Mouse (Mus musculus): ENCODE results near the gene Ccdc6. TPM values are rescaled to one million over a fixed set of nuclear protein-coding genes. Genes with fewer than 3 reads are reported as not detected.
A peak's percentile ranks its signal among the peaks of the same experiment; 100 is the strongest.
"Not testable (repeated sequence)": the region's sequence is repeated elsewhere in the genome, so short reads cannot be mapped to it uniquely, and the experiment has no call there.

Ccdc6 gene
- polyA plus RNA-seq, 1 experiment from 2014 or later, result 8.9 TPM

DNA sequence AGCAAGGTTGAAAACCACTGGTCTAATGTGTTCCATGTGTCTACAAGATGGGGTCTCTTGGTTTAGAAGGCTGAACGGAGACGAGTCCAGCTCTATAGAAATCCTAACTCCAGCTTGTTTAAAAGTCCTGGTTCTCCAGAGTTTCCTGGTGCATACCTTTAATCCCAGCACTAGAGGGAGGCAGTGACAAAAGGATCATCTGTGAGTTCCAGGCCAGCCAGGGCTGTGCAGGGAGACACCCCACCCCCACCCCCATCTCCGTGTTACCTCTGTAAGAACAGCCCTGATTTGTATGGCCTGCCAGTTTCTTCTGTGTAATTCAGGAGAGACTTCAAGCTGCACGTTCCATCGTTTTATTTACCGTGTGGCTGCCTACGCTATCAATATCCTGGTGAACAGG lies 98.9 kb downstream of the Ccdc6 start:
- H3K4me3 ChIP-seq (replicated peaks), result no peak overlapping the region
- peak overlapping the region; percentile 5; the same call in 1 of the 2 replicates for H3K4me2 ChIP-seq
- H3K9me3 ChIP-seq (replicated peaks), result no peaks in the 10 kb centered on the region
- H3K36me3 ChIP-seq, result peaks cover 19% of the 10 kb centered on the region
- no peak overlapping the region for H3K9ac ChIP-seq
- peak overlapping the region; percentile 44; the same call in 1 of the 2 replicates for H3K27ac ChIP-seq
- H3K4me1 ChIP-seq (replicated peaks), result peaks cover 21% of the 10 kb centered on the region
- ATAC-seq (ENCODE audit: low read depth) (peak; percentile 57), DNase-seq (no peak)
- H3K27me3 ChIP-seq, result no peaks in the 10 kb centered on the region
- WGBS (ENCODE audit: insufficient replicate concordance), result 39% methylated on average over 7 of the region's 7 CpGs

DNA sequence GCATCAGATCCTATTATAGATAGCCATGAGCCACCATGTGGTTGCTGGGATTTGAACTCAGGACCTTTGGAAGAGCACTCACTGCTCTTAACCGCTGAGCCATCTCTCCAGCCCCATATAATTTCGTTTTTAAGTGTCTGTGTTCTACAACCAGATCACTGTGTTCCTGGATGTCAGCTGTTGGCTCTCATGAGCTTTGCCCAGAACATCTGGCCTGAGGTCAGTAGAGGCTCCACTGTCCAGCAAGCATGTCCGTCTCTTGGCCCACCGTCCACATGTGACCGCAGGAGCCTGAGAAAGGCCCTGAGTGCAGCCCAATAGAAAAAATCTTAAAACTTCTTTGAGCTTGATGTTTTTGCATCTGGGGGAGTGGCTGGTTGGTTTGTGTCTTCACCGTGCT lies 99.7 kb downstream of the Ccdc6 start:
- Histone ChIP-seq H3K27ac (no peak overlapping the region), H3K36me3 (peaks cover 13% of the 10 kb centered on the region), H3K4me1 (replicated peaks) (peaks cover 21% of the 10 kb centered on the region), H3K4me3 (replicated peaks) (no peak overlapping the region), H3K4me2 (no peak overlapping the region), H3K27me3 (no peaks in the 10 kb centered on the region), H3K9ac (no peak overlapping the region), H3K9me3 (replicated peaks) (no peaks in the 10 kb centered on the region)
- no peak for ATAC-seq (ENCODE audit: low read depth)
- no peak for DNase-seq
- 80% methylated on average over 6 of the region's 6 CpGs for WGBS (ENCODE audit: insufficient replicate concordance)

DNA sequence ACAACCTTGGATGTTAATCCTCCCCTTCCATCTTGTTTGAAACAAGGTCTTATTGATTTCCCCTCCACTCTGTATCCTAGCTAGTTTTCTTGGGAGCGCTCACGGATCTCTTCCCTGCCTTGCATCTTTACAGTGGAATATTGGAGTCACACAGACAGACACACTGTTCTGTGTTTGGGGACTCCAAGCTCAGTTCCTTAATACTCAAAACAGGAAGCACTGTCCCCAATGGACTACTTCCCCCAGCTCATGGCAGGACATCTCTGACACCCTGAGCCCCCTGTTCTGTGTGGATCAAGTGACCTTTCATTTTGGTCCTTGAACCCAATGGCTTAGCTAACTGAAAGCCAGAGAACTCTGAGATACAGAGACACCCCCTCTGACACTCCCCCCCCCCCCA lies 100.7 kb downstream of the Ccdc6 start:
- H3K4me3 ChIP-seq (replicated peaks), result no peak overlapping the region
- peaks cover 7% of the 10 kb centered on the region for H3K36me3 ChIP-seq
- peaks cover 21% of the 10 kb centered on the region for H3K4me1 ChIP-seq (replicated peaks)
- WGBS (ENCODE audit: insufficient replicate concordance), result 71% methylated on average over 2 of the region's 2 CpGs
- ATAC-seq (ENCODE audit: low read depth), result no peak
- H3K9me3 ChIP-seq (replicated peaks), result no peaks in the 10 kb centered on the region
- no peaks in the 10 kb centered on the region for H3K27me3 ChIP-seq
- H3K4me2 ChIP-seq, result no peak overlapping the region
- no peak for DNase-seq
- H3K9ac ChIP-seq, result no peak overlapping the region
- no peak overlapping the region for H3K27ac ChIP-seq

DNA sequence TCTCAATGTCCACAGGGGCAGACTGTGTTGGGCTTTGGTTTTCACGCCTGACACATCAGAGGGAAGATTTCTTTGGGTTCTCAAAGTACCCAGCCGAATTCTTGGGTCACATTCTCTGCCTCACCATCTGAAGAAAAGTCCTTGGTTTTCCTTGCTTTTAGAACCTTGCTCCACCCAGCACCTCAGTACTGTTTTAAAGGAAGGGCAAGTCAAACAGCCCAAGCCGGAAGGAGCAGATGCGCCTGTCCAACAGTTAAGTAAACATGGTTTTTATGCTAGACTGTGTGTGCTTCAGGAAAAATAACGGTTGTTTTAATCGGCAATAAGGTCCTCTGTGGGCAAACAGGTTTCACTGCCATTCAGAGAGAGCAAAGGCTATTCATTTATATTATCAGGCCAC lies 101.1 kb downstream of the Ccdc6 start:
- 62% methylated on average over 6 of the region's 6 CpGs for WGBS (ENCODE audit: insufficient replicate concordance)
- H3K9ac ChIP-seq, result no peak overlapping the region
- no peak overlapping the region for H3K4me3 ChIP-seq (replicated peaks)
- ATAC-seq (ENCODE audit: low read depth) (no peak), DNase-seq (no peak)
- H3K4me1 ChIP-seq (replicated peaks), result peaks cover 21% of the 10 kb centered on the region
- no peaks in the 10 kb centered on the region for H3K27me3 ChIP-seq
- H3K4me2 ChIP-seq, result no peak overlapping the region
- no peak overlapping the region for H3K27ac ChIP-seq
- no peaks in the 10 kb centered on the region for H3K9me3 ChIP-seq (replicated peaks)
- H3K36me3 ChIP-seq, result peaks cover 4% of the 10 kb centered on the region; the same call in 1 of the 2 replicates

DNA sequence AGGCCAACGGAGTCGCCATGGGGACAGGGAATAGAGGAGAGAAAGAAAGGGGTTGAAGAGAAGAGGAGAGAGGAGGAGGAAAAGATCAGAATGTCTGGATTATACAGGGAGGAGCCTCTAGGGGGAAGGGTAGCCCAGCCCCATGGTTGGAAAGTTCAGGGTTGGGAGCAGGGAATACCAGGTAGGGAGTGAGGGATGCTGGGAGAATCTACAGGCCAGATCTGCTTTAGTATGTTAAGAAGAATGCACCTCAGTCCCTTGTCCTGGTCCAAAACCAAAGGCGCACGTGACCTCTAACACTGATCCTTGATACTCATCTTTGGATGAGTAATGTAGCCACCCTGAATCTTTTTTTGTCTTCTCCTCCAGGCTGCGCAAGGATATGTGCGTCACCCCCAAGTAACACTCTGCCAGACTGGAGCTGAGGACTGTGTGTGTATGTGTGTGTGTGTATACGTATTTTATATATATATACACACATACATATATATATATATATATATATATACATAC lies 102.1 kb downstream of the Ccdc6 start:
- Histone ChIP-seq H3K27me3 (no peaks in the 10 kb centered on the region), H3K4me3 (replicated peaks) (no peak overlapping the region), H3K4me2 (no peak overlapping the region), H3K4me1 (replicated peaks) (peaks cover 21% of the 10 kb centered on the region), H3K9me3 (replicated peaks) (no peaks in the 10 kb centered on the region), H3K36me3 (no peaks in the 10 kb centered on the region; the same call in 1 of the 2 replicates), H3K9ac (no peak overlapping the region), H3K27ac (no peak overlapping the region)
- DNase-seq, result no peak
- WGBS (ENCODE audit: insufficient replicate concordance), result 79% methylated on average over 7 of the region's 7 CpGs
- no peak for ATAC-seq (ENCODE audit: low read depth)

DNA sequence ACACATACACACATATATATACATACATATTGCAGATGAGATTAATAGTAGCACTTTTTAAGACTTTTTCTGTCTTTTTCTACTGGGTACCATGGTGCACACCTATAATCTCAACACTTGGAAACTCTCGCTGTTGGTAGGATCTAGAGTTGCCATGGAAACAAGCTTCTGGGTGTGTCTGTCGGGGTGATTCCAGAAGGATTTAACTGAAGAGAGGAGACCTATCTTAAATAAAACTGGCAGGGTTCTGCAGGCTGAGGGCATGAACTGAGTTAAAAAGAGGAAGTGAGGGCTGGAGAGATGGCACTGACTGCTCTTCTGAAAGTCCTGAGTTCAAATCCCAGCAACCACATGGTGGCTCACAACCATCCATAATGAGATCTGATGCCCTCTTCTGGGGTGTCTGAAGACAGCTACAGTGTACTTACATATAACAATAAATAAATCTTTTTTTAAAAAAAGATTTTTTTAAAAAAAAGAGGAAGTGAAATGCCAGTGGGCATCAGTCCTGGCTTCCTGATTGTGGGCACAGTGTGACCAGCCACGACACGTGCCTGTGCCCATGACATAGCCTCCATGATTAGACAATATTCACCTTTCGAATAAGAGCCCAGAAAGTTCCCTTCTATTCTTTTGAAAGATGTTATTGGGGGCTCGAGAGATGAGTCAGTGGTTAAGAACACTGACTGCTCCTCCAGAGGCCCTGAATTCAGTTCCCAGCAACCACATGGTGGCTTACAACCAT lies 102.7 kb downstream of the Ccdc6 start:
- Histone ChIP-seq H3K4me1 (replicated peaks) (peaks cover 21% of the 10 kb centered on the region), H3K9me3 (replicated peaks) (no peaks in the 10 kb centered on the region), H3K27me3 (no peaks in the 10 kb centered on the region), H3K27ac (no peak overlapping the region), H3K9ac (no peak overlapping the region), H3K36me3 (no peaks in the 10 kb centered on the region; the same call in 1 of the 2 replicates), H3K4me3 (replicated peaks) (no peak overlapping the region), H3K4me2 (no peak overlapping the region)
- WGBS (ENCODE audit: insufficient replicate concordance), result 53% methylated on average over 6 of the region's 6 CpGs
- ATAC-seq (ENCODE audit: low read depth) (no peak), DNase-seq (no peak)

DNA sequence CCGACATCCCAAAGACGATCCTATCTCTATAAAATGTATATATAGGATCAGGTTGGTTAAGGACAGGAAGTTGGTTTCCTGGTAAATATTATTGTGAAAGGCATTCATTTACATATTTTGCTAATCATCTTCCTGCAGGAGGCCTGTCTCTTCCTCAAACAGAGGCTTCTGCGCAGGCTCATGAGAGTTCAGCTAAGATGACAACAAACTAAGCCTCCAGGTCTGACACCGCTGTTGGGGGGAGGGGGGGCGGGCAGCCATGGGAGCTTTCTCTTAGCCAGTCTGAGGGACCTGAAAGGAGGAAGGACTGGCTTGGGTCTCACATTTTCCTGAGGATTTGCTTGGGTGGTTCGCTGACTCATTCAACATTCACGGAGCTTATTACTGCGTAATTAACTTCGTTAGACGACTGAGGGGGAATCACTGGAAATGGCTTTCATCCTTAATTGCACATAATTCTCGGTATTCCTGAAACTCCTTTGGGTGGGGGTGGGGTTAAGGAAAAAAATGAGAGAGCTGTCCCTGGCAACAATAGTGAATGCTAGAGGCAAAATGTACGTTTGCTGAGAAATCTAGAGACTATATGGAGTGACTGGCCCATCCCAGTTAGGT lies 104.1 kb downstream of the Ccdc6 start:
- H3K36me3 ChIP-seq, result no peaks in the 10 kb centered on the region; the same call in 1 of the 2 replicates
- WGBS (ENCODE audit: insufficient replicate concordance), result 38% methylated on average over 12 of the region's 12 CpGs
- no peak overlapping the region for H3K4me3 ChIP-seq (replicated peaks)
- ATAC-seq (ENCODE audit: low read depth) (no peak), DNase-seq (no peak)
- no peak overlapping the region for H3K27ac ChIP-seq
- H3K4me1 ChIP-seq (replicated peaks), result peaks cover 8% of the 10 kb centered on the region
- H3K4me2 ChIP-seq, result no peak overlapping the region
- no peaks in the 10 kb centered on the region for H3K9me3 ChIP-seq (replicated peaks)
- no peaks in the 10 kb centered on the region for H3K27me3 ChIP-seq
- H3K9ac ChIP-seq, result no peak overlapping the region

DNA sequence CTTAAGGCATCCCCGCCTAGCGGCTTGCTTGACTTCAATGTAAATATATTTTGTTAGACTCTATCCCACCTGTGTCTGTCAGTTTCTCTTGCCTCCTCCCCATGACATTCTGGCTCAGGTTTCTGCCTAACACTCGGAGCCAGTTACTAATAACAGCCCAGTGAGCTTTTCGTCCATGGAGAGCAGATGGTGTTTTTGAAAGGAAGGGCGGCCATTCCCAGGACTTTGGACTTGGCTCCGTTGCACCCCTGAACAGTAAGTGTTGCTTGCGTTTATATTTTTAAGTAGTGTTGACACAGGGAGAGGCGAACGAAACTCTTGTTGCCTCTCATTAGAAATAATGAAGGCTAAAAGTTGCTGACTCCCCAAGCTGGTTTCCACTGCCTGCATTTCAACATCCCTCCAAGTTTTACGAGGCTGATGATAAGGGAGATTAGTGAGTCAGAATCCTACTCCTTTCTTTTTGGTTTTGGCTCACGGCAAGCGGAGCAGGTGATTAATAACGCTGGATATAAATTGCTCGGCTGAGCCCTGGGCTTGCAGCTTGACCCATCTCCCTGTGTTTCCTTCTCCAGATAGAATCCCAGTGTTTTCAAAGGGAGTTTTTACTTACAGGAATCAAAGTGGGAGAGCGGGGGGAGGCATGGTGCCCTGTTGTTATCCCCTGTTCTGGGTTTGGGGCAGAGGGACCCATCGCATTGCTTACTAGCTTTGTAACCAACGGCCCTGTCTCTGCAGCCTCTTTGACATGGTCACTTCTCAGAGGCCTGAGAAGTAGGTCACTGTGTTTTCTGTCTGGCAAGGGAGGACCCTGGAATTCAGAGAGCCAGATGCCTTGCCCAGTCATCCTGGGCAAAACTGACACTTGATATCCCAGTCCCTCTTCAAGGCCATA lies 107.8 kb downstream of the Ccdc6 start, which contains the start of gene Mrln:
Gene Mrln (plus strand): TSS at position 160 of the 895 bp plus-strand sequence.
- H3K4me3 ChIP-seq (replicated peaks), result no peak within 1 kb of the TSS
- H3K27me3 ChIP-seq, result no peaks in the 10 kb centered on the region
- H3K4me1 ChIP-seq (replicated peaks), result no peaks in the 10 kb centered on the region
- DNase-seq (no peak), ATAC-seq (ENCODE audit: low read depth) (no peak)
- 66% methylated on average over 17 of the region's 17 CpGs for WGBS (ENCODE audit: insufficient replicate concordance)
- no peaks in the 10 kb centered on the region for H3K9me3 ChIP-seq (replicated peaks)
- no peak within 1 kb of the TSS for H3K27ac ChIP-seq
- H3K4me2 ChIP-seq, result no peak within 1 kb of the TSS
- H3K36me3 ChIP-seq, result no peaks in the 10 kb centered on the region
- no peak within 1 kb of the TSS for H3K9ac ChIP-seq

DNA sequence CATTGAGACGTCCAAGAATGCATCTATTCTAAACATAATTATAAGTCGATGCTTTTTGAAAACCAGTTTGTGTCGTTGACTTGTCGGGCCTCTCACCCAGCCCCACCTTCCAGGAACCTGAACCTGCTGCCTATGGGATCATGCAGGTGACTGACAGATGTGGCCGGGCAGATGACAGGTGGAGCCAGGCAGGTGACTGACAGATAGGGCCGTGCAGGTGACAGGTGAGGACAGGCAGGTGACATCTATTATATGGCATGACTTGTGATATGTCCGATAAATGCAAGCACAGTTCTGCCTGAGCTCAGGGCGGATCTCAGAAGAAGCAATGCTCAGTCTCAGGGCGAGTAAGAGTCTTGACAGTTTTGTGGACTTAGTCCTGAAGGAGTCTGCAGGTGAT lies 114.4 kb downstream of the Ccdc6 start:
- Histone ChIP-seq H3K27me3 (no peaks in the 10 kb centered on the region), H3K9me3 (replicated peaks) (no peaks in the 10 kb centered on the region), H3K27ac (no peak overlapping the region), H3K4me1 (replicated peaks) (no peaks in the 10 kb centered on the region), H3K9ac (no peak overlapping the region), H3K36me3 (no peaks in the 10 kb centered on the region), H3K4me2 (no peak overlapping the region), H3K4me3 (replicated peaks) (no peak overlapping the region)
- WGBS (ENCODE audit: insufficient replicate concordance), result 61% methylated on average over 9 of the region's 9 CpGs
- no peak for DNase-seq
- no peak for ATAC-seq (ENCODE audit: low read depth)

DNA sequence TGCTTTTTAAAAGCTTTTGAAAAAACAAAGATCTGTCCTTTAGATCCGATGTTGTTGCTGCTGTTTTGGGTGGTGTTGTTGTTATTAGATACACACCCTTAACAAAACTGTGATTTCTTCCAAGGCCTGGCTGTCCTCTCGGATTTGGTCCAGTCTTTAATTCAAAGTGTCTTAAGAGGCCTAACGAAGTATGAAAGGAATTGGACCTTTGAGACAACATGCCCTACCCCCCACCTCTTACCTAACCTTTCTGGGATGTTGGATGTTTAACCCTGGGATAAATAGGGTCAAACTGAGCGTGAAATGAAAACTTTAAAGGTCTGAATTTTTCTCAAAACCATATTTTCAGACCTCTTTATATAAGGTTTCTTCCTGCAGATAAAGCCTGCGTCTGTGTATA lies 124.0 kb downstream of the Ccdc6 start:
- Histone ChIP-seq H3K27ac (no peak overlapping the region), H3K27me3 (no peaks in the 10 kb centered on the region), H3K9ac (no peak overlapping the region), H3K9me3 (replicated peaks) (no peaks in the 10 kb centered on the region), H3K4me2 (no peak overlapping the region), H3K4me3 (replicated peaks) (no peak overlapping the region), H3K36me3 (no peaks in the 10 kb centered on the region), H3K4me1 (replicated peaks) (no peaks in the 10 kb centered on the region)
- ATAC-seq (ENCODE audit: low read depth) (no peak), DNase-seq (no peak)
- 63% methylated on average over 5 of the region's 5 CpGs for WGBS (ENCODE audit: insufficient replicate concordance)

DNA sequence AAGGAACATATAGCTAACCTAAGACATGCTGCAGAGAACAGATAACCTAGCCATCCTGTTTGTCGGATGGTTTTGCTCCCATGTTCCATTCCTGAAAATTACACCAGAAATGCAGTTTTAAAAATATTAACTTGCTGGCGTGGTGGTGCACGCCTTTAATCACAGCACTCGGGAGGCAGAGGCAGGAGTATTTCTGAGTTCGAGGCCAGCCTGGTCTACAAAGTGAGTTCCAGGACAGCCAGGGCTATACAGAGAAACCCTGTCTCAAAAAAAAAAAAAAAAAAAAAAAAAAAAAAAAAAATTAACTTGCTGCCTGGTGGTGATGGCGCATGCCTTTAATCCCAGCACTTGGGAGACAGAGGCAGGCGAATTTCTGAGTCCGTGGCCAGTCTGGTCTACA lies 125.3 kb downstream of the Ccdc6 start:
- not testable (repeated sequence) for H3K27ac ChIP-seq; H3K27me3 ChIP-seq; H3K36me3 ChIP-seq; H3K9me3 ChIP-seq (replicated peaks); DNase-seq; H3K9ac ChIP-seq; ATAC-seq (ENCODE audit: low read depth); H3K4me1 ChIP-seq (replicated peaks); H3K4me3 ChIP-seq (replicated peaks); H3K4me2 ChIP-seq
- 71% methylated on average over 8 of the region's 8 CpGs for WGBS (ENCODE audit: insufficient replicate concordance)
